Mouse (Mus musculus) C2C12 (cell line): ENCODE data around the gene Eif4g1.

ENCODE experiments used
- CTCF ChIP-seq: IDR thresholded peaks from one replicate; pipeline ENCODE4 v1.5.1; 2011; ENCODE audit not compliant: control insufficient read depth, insufficient read depth, insufficient read length
- MYOG ChIP-seq: IDR thresholded peaks from one replicate; pipeline ENCODE4 v1.6.1; 2011; ENCODE audit not compliant: control insufficient read depth, insufficient read length; ENCODE audit errors: extremely low read depth

DNA sequence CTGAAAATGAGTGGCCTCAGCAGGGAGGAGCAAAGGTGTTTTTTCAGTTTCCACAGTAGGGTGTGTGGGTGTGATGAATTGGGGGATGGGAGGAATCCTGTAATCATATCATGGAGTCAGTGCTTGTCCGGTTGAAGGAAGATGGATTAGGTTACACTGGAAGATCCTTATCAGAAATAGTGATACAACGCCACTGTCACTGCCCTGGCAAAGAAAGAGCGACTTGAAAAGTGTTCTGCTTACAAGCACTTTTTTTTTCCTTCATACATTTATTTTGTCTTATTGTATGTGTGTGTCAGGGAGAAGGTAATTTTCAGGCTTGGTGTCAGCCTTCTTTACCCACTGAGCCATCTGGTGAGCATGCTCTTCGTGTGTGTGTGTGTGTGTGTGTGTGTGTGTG lies 54.6 kb downstream of the Eif4g1 start:
- TF ChIP-seq CTCF: no peak
- no peak for TF ChIP-seq MYOG
